Mouse (Mus musculus): Measurements from ENCODE around the gene Dmc1.
A peak's percentile ranks its signal among the peaks of the same experiment; 100 is the strongest.

The Dmc1 gene

DNA sequence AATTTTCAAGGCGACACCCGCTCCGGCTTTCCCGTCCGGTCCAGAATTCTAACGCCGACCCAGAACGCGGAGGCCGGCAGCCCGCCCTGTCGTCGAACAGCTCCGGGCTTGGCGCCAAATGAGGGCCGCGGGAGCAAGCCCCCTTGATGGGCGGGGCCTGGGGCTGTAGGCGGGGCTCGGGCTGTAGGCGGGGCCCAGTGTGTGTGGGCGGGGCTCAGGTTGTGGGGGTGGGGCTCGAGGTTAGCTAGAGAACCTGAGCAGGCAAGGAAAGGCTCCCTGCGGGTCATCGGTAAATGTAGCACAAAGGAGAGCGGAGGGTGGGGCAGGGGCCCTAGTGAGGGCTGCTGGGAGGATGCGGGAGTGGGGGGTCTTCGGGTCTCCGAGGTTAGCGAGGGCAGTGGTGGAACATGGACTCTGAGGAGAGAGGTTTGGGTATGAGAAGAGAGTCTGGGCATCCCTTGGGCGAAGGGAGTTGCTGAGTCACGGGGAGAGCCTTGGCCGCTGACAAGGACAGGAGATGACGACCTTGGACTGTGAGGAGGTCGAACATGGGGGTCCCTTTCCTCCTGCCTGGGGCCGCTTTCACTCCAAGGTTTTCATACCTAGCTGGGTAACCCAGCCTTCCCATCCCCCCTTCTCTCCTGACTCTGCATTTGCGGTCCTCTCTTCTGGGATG is at the start of gene Dmc1:
Gene Dmc1 (minus strand): TSS at position 120 of the 676 bp plus-strand sequence.
- DNase-seq (ENCODE audit: low read depth, low spot score): peak; percentile 67

- DNase-seq (ENCODE audit: low read depth, low spot score): no peak
Observed at GRCm38 (mm10) chr15:79651481-79651880, 46.6 kb upstream of the Dmc1 start.

DNA sequence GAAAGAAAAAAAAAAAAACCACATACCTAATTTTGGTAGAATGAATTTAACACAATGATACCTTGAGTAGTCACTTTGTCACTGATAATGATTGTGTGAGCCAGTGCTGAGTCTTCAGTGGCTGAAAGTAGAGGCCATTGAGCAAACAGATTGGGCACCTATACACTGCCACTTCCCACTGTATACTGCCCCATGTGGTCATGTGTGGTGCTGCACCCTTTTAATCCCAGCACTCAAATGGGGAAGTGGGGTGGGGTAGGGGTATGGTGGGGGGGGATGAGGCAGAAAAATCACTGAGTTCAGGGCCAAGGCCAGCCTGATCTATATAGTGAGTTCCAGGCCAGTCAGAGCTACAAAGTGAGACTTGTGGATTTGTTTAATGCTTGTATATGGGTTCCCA is 45.7 kb upstream of the Dmc1 start:
- DNase-seq (ENCODE audit: low read depth, low spot score): no peak

- DNase-seq (ENCODE audit: low read depth, low spot score): no peak
Observed at GRCm38 (mm10) chr15:79648130-79648529, 43.2 kb upstream of the Dmc1 start.

DNA sequence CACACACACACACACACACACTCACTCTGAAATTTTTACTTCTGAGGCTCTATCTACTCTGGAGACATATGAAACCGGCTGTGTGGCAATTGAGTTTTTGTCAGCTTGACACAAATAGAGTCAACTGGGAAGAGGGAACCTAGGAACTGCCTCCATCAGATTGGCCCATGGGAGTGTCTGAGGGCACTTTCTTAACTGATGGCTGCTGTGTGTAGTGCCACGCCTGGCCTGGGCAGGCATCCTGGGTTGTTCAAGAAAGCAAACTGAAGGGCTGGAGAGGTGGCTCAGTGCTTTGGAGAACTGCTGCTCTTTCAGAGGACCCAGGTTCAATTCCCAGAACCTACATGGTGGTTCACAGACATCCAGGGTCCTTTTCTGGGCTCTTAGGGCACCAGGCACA is 40.6 kb upstream of the Dmc1 start:
- DNase-seq (ENCODE audit: low read depth, low spot score): no peak

DNA sequence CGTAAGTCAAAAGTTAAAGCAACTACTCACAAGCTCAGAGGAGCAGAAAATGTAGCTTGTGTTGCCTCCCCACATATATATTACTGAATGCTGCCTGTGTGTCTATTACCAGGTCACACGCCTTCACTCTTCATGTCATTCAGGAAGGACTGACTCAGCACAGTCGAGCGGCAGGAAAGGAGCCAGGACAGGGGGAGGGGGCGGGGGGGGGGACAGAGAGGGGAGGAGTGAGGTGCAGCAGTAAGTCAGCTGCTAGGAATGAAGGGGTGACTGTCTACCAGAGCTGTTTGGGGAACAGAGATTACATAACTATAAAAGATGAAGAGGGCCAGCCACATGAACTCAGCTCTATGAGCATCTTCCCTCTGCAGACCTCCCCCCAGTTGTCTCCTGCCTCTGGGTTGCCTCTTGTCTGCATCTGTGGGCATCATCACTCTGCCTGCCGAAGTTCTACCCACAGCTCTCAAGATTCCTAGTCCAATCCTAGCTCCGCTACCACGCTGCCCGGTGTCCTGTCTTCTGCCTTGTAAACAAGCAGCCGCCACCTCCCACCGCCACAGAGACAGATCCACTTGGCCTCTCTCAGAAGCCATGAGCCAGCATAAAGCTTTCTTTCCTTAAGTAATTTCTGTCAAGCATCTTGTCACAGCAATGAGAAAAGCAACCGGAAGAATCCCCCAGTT is 36.4 kb upstream of the Dmc1 start:
- no peak for DNase-seq (ENCODE audit: low read depth, low spot score)

DNA sequence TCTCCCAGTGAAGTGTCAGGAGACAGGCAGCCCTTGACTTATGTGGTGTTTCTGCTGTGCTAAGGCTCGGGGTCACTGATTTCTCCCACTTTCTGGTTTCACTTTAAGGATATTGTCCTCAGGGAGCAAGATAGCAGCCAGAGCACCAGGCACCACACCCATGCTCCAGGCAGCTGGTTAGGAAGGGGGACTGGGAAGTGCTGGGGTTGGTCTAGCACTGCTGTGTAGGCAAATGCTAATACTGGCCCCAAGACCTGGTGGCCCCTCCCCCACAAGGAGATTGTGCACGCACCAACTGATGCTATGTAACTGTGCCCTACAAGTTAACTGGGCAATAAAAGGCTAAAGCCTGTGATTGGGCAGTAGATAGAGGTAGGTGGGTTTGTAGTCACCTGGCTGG is 25.6 kb upstream of the Dmc1 start:
- DNase-seq (ENCODE audit: low read depth, low spot score): peak; percentile 40

DNA sequence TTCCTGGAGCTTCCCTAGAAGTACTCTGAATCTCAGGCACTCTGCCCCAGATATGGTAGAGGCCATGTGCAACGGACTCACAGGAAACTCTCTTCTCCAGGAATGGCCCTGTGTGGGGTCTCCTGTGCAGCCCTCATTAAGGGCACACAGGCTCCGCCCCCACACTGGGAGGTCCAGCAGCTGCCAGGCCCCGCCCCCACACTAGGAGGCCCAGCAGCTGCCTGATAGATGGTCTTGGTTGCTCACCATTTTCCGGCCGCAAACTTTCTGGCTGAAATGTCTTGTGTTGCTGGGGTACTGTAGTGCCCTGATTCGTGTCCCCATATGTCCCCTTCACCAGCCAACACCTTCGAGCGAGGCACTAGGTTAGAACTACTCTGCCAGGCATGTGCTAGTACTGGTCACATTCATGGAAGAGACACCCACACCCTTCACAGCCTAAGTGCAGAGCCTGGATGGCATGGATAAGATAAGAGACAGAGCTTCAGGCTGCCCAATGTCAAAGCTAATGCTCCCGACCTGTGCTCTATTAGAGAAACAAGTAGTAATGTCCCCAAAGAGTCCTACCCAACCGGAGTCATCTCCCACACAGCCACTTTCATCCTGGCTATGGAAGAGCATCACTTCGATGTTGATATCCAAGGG is 15.0 kb upstream of the Dmc1 start:
- no peak for DNase-seq (ENCODE audit: low read depth, low spot score)

DNA sequence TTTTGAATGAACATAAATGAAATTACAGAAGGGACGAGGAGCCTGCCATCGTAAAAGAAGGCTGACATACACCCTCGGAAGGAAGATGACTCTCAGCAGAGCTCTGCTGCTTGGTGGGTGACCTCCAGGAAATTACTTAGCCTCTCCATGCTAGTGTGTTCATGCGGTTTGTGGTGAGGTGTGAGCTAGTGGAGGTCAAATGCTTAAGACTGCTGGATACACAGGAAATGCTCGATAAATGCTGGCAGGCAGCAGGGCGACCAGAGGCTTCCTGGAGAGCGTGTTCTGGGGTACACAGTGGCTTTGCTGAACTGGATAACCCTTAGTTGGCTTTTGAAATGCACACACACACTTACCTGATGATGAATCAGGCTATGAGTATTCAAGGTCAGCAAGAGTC is 13.5 kb upstream of the Dmc1 start:
- no peak for DNase-seq (ENCODE audit: low read depth, low spot score)

- DNase-seq (ENCODE audit: low read depth, low spot score): no peak
Observed at GRCm38 (mm10) chr15:79617135-79617534, 12.2 kb upstream of the Dmc1 start.

DNA sequence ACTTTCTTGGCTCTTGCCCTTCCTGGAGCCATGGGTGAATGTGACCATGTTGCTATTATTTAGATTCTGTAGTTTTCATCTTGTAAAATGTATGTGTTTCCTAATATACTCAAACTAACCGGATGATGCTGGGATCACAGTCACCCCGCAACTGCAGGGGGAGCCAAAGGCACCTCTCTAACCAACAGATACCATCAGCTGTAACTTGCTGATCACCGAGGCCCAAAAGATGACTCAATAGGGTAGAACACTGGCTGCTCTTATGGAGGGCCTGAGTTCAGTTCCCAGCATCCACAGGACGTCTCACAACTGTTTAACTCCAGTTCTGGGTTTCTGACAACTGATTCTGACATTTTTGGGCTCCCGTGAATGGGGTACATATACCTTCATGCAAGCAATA is 11.8 kb upstream of the Dmc1 start:
- no peak for DNase-seq (ENCODE audit: low read depth, low spot score)

DNA sequence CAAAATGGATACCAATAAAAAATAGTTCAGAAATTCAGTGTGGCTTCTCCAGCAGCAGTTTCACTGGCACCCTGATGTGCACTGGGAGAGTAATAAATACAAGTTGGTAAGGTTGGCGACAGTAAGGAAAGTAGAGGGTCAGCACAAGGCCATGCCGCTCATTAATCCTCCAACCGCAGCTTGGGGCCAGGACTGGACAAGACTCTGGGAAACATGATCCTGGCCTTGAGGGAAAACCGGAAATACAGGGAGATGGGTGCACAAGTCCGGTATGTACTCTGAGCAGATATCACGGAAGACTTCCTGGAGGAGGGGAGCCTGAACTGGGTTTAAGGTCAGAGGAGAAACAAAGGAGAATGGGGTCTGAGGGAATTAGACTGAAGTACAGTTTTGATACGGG is 10.6 kb upstream of the Dmc1 start:
- no peak for DNase-seq (ENCODE audit: low read depth, low spot score)

- DNase-seq (ENCODE audit: low read depth, low spot score): no peak
Observed at GRCm38 (mm10) chr15:79609226-79609625, 4.3 kb upstream of the Dmc1 start.

- DNase-seq (ENCODE audit: low read depth, low spot score): no peak
Observed at GRCm38 (mm10) chr15:79608214-79608613, 3.3 kb upstream of the Dmc1 start.

GRCm38 (mm10) chr15:79607757-79608156 is 2.8 kb upstream of the Dmc1 start:
- no peak for DNase-seq (ENCODE audit: low read depth, low spot score)

DNA sequence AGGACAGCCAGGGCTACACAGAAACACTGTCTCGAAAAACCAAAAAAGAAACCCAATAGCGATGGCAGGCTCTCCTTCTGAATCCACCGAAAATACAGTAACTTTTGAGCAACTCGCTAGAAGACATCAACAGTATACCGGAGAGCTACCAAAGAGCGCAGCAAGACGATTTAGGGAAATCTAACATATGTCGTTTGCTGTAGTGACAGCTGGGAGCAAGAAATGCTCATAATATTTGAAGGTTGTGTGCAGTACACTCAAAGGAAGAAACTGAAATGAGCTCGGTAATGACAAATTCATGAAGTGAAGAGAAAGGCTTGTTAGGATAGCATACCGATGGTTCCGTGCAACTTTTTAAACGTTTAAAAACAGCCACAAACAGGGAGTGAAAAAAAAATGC is 1.3 kb upstream of the Dmc1 start:
- DNase-seq (ENCODE audit: low read depth, low spot score): no peak

DNA sequence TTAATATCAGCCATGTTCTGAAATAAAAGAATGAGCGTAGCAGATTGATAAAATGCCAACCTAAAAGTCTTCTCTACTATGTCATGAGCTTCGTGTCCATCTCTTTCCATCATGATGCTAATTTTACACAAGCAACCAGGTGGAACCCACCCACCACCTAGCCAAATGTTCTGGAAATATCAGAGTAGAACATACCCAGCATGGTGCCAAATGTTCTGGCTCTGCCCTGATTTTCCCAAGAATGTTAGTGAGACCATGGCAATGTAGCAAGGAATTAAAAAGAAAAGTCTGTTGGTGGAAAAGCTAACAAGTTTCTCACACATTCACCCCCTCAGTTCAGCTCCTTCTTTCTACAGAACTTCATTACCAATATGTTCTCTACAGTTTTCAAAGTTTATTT is 4.7 kb downstream of the Dmc1 start:
- DNase-seq (ENCODE audit: low read depth, low spot score): no peak

DNA sequence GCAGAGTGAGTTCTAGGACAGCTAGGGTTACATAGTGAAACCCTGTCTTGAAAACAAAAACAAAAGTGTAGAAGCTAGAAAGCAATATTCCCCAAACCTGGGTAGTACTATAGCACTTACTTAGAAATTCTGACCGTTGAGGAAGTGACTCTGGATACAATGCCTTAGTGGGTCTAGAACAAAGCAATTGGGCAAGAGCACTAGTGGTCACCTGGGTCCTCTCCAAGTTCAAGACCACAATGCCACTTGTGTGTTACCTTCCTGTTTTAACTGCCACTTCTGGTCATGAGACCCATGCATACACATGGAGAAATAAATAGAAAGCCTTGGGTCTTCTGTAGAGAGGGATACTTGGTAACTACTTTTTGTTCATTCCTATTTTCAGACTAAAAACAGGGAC is 6.2 kb downstream of the Dmc1 start:
- no peak for DNase-seq (ENCODE audit: low read depth, low spot score)

DNA sequence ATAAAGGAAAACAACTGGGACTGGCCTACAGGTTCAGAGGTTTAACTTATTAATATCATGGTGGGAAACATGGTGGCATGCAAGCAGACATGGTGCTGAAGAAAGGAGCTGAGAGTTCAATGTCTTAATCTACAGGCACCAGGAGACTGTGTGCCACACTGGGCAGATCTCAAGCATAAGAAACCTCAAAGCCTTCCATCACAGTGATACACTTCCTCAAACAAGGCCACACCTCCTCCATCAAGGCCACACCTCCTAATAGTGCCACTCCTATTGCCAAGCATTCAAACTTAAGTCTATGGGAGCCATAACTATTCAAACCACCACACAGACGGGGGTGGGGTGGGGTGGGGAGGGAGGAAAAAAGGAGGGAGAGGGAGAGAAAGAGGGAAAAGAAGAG is 23.3 kb downstream of the Dmc1 start:
- DNase-seq (ENCODE audit: low read depth, low spot score): no peak

GRCm38 (mm10) chr15:79577671-79578426 is 27.1 kb downstream of the Dmc1 start:
- DNase-seq (ENCODE audit: low read depth, low spot score): no peak

- no peak for DNase-seq (ENCODE audit: low read depth, low spot score)
Observed at GRCm38 (mm10) chr15:79576947-79577346, 28.0 kb downstream of the Dmc1 start.

GRCm38 (mm10) chr15:79575543-79576222 is 29.2 kb downstream of the Dmc1 start:
- no peak for DNase-seq (ENCODE audit: low read depth, low spot score)
